Mouse (Mus musculus) cortical plate, adult 2 months (tissue): ENCODE results near the gene Fgfr2.

Experiments
- CTCF ChIP-seq: fragments of 200-500 bp; IDR thresholded peaks from 2 replicates; pipeline ENCODE4 v1.5.1; 2011; ENCODE audit warnings: mild to moderate bottlenecking, control low read depth, low read length; ENCODE audit not compliant: insufficient read depth; ENCODE audit errors: extremely low read depth
- POLR2A ChIP-seq: fragments of 200-500 bp; IDR thresholded peaks from 2 replicates; pipeline ENCODE4 v1.6.1; 2011; ENCODE audit warnings: mild to moderate bottlenecking, low read length, control low read depth; ENCODE audit not compliant: insufficient read depth; ENCODE audit errors: extremely low read depth

- TF ChIP-seq POLR2A: no peak
- TF ChIP-seq CTCF: no peak
Measured at GRCm38 (mm10) chr7:133054486-133054885, 68.7 kb downstream of the Fgfr2 start.
